Mouse (Mus musculus) neural tube, embryonic 12.5 days (tissue): ENCODE measurements around the gene Yy1. TPM values are rescaled to one million over a fixed set of nuclear protein-coding genes. Genes with fewer than 3 reads are reported as not detected.

Source experiments
- ATAC-seq: fragments of 200-750 bp; cut with Nextera tagmentation; 2 replicates; pipeline ENCODE4 v1.8.0; 2017; ENCODE audit warnings: low read depth, mild to moderate bottlenecking, moderate TSS enrichment, moderate library complexity; ENCODE audit not compliant: low FRiP score
- H3K27ac ChIP-seq: fragments of 300-500 bp; sonication (generic); 2 replicates; pipeline ENCODE4 v1.5.1; 2016
- H3K27me3 ChIP-seq: fragments of 300-500 bp; sonication (generic); replicated peaks from 2 replicates; pipeline ENCODE4 v1.6.1; 2016; ENCODE audit warnings: mild to moderate bottlenecking
- H3K36me3 ChIP-seq: fragments of 300-500 bp; sonication (generic); 2 replicates; pipeline ENCODE4 v1.6.1; 2016; ENCODE audit warnings: mild to moderate bottlenecking
- H3K4me1 ChIP-seq: fragments of 300-500 bp; sonication (generic); 2 replicates; pipeline ENCODE4 v1.6.1; 2016
- H3K4me2 ChIP-seq: fragments of 300-500 bp; sonication (generic); replicated peaks from 2 replicates; pipeline ENCODE4 v1.6.1; 2016; ENCODE audit warnings: mild to moderate bottlenecking
- H3K4me3 ChIP-seq: fragments of 300-500 bp; sonication (generic); 2 replicates; pipeline ENCODE4 v1.5.1; 2016
- H3K9ac ChIP-seq: fragments of 300-500 bp; sonication (generic); 2 replicates; pipeline ENCODE4 v1.6.1; 2016; ENCODE audit warnings: mild to moderate bottlenecking
- H3K9me3 ChIP-seq: fragments of 300-500 bp; sonication (generic); 2 replicates; pipeline ENCODE4 v1.6.1; 2016; ENCODE audit warnings: mild to moderate bottlenecking
- WGBS: fragments of 180-500 bp; shearing (Covaris S2); methylation state at CpG from one replicate; pipeline ENCODE4 v1.1.7; 2016; 5-methylcytosine and 5-hydroxymethylcytosine counted together
- polyA plus RNA-seq: library from polyadenylated mRNA; unstranded; fragments of >200 nt; fragmentation: Nextera tagmentation; extraction: Ambion mirVana; gene quantifications from 2 replicates; pipeline ENCODE4 v1.2.1, GENCODE M21; 2016

Yy1 gene
- polyA plus RNA-seq, 1 experiment from 2014 or later: 18.4 TPM

DNA sequence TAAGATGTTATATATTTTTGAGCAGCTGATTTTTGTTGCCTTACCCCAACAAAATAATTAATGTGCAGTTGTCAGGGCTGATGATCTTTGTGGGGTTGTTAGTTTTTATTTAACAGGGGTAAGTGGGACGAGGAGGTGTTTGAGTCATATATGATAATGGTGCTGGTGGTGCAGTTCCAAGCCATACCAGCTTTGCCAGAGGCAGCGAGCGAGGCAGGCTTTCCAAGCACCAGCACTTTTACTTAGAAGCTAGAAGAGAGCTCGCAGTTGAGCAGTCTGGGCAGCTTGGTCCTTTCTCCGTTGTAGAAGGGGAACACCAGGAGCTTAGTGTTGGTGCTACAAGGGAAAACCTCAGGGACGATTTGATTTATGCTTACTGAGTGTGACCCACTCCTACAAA lies 19.7 kb downstream of the Yy1 start:
- Histone ChIP-seq H3K9ac (no peak overlapping the region), H3K36me3 (peaks cover 35% of the 10 kb centered on the region), H3K27me3 (no peaks in the 10 kb centered on the region), H3K9me3 (no peaks in the 10 kb centered on the region), H3K27ac (no peak overlapping the region), H3K4me1 (no peaks in the 10 kb centered on the region), H3K4me2 (no peak overlapping the region), H3K4me3 (no peak overlapping the region)
- WGBS: 88% methylated on average over 6 of the region's 6 CpGs
- no peak for ATAC-seq

DNA sequence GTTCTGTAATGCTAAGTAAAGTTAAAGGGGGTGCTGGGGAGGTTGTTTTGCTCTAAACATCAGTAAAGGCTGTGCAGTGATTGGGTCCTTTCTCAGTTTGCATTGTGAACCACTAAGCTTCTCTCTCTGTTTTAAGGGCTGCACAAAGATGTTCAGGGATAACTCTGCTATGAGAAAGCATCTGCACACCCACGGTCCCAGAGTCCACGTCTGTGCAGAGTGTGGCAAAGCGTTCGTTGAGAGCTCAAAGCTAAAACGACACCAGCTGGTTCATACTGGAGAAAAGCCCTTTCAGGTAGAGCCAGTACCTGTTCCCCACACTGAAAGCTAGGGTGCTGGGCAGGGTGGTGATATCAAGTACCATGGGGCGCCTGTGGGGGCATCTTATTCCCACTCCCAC lies 21.7 kb downstream of the Yy1 start:
- H3K27ac ChIP-seq: no peak overlapping the region
- no peak for ATAC-seq
- 93% methylated on average over 6 of the region's 6 CpGs for WGBS
- no peak overlapping the region for H3K9ac ChIP-seq
- H3K9me3 ChIP-seq: no peaks in the 10 kb centered on the region
- H3K36me3 ChIP-seq: peaks cover 30% of the 10 kb centered on the region; the same call in 1 of the 2 replicates
- H3K4me1 ChIP-seq: no peaks in the 10 kb centered on the region
- no peaks in the 10 kb centered on the region for H3K27me3 ChIP-seq
- H3K4me2 ChIP-seq: no peak overlapping the region
- no peak overlapping the region for H3K4me3 ChIP-seq

DNA sequence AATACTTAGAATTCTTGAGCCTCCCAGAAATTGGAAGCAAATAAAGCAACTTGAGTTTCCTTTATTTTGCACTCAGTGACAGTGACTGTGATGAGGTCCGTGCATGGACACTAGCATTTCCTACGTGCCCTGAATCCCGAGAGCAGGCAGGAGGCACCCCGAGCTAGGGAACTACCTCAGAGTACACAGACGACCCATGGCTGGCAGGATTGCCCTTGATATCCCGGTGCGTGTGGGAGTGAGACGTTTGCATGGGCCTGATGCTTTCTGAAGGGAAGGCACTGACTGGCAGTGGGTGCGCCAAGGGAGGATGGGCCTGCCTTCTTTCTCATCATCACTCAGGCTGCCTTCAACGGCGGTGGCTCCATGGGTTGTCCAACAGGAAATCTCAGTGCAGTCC lies 23.8 kb downstream of the Yy1 start:
- ATAC-seq: no peak
- Histone ChIP-seq H3K27ac (no peak overlapping the region), H3K27me3 (no peaks in the 10 kb centered on the region), H3K4me1 (no peaks in the 10 kb centered on the region), H3K9me3 (no peaks in the 10 kb centered on the region), H3K4me3 (no peak overlapping the region), H3K9ac (no peak overlapping the region), H3K36me3 (peaks cover 26% of the 10 kb centered on the region; the same call in 1 of the 2 replicates), H3K4me2 (no peak overlapping the region)
- 87% methylated on average over 11 of the region's 11 CpGs for WGBS

DNA sequence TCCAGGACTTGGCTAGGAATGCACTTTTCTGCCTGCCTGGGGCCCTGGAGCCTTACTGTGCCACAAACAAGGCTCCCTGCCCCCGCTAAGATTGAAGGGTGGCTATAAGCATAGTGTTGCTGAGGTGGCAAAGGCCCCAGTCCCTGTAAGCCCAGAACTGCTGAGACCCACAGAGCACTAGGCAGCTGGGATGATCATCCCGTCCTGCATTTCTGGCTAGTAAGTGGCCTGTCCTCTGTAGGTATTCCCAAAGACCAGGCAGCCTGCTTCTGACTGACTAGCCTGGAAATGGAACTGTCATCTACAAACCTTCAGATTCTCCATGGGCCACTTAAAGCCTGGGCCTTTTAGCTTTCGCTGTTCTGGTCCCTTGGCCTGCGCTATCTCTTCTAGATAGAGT lies 27.7 kb downstream of the Yy1 start:
- Histone ChIP-seq H3K9ac (no peak overlapping the region), H3K36me3 (peaks cover 11% of the 10 kb centered on the region; the same call in 1 of the 2 replicates), H3K4me1 (no peaks in the 10 kb centered on the region), H3K27me3 (no peaks in the 10 kb centered on the region), H3K27ac (no peak overlapping the region), H3K4me3 (no peak overlapping the region), H3K9me3 (no peaks in the 10 kb centered on the region), H3K4me2 (no peak overlapping the region)
- WGBS: 88% methylated on average over 4 of the region's 4 CpGs
- no peak for ATAC-seq

DNA sequence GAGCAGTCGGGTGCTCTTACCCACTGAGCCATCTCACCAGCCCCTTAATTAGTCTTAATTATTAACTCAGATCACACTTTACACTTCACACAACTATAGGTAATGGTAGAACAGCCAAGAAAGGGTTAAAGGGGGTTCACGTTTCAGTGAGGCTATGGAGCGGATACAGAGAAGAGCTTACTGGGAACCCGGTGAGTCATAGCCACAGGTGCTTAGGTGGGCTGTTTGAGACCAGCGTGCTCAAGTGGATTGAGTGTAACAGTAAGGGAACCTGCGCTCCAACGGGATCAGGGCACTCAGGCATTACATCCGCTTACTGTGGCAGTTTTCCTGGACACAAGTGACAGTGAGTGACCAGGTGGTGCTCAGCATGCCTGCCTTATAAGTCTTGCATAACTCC lies 30.3 kb downstream of the Yy1 start:
- H3K4me2 ChIP-seq: no peak overlapping the region
- 78% methylated on average over 8 of the region's 8 CpGs for WGBS
- no peaks in the 10 kb centered on the region for H3K27me3 ChIP-seq
- no peak overlapping the region for H3K27ac ChIP-seq
- no peaks in the 10 kb centered on the region for H3K9me3 ChIP-seq
- no peaks in the 10 kb centered on the region for H3K4me1 ChIP-seq
- peaks cover 22% of the 10 kb centered on the region for H3K36me3 ChIP-seq
- no peak for ATAC-seq
- no peak overlapping the region for H3K9ac ChIP-seq
- no peak overlapping the region for H3K4me3 ChIP-seq

DNA sequence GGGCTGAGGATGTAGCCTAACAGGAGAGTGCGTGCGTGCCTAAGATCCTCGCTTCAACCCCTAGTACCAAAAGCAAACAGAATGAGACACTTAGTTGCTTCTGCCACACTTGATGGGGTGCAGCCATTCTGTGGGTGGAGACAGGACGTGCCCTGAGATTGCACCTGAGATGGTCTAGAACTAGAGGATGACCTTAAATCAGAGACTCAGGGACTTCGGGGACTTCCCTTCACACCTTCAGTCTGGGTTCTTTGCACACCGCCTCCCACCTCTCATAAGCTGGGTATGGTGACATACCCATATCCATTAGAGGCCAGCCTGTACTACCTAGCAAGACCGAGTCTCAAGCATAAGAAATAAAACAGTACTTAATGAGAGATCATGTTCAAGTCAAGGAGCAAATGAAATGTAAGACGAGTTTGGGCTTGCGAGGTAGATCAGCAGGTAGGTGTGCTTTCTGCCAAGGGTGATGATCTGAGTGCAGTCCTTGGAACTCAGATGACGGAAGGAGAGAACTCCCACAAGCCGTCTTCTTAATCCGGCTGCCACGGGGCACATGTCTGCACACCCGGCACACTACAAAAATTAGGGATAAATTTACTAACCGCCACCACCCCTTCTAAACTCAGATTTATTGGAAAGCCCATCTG lies 31.6 kb downstream of the Yy1 start:
- H3K27me3 ChIP-seq: no peaks in the 10 kb centered on the region
- WGBS: 93% methylated on average over 15 of the region's 15 CpGs
- no peak overlapping the region for H3K4me2 ChIP-seq
- no peak for ATAC-seq
- H3K4me1 ChIP-seq: no peaks in the 10 kb centered on the region
- H3K36me3 ChIP-seq: peaks cover 25% of the 10 kb centered on the region
- H3K4me3 ChIP-seq: no peak overlapping the region
- H3K9ac ChIP-seq: no peak overlapping the region
- H3K27ac ChIP-seq: no peak overlapping the region
- no peaks in the 10 kb centered on the region for H3K9me3 ChIP-seq

DNA sequence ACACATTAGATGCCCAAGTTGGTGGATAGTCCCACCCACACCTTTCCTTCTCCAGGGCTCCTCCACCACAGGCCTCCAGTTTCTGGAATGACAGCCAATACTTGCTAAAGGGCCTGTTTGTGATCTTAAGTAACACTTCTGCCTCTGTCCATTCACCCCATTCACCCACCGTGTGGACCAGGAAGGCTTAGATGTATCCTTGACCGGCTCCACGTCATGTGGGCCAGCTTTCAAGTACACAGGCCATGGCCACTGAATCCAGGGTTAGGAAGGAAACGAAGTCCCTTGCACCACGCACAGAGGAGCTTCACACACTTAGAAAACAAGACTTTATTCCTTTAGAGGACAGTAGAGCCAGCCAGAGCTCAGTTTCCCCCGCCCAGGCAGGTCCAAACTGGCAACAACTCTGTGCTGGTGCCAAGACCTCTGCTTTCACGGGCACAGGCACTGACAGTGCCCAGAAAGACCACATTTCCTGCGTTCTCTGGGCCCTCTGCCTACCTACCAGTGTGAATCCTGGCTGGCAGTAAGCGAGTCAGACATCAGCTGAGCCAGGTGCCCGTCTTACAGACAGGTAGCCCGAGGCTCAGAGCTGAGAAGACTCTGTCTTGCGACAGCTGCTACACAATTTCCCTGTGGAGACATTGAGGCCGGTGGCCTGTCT lies 32.9 kb downstream of the Yy1 start:
- Histone ChIP-seq H3K36me3 (peaks cover 25% of the 10 kb centered on the region), H3K4me1 (no peaks in the 10 kb centered on the region), H3K4me2 (no peak overlapping the region), H3K27me3 (no peaks in the 10 kb centered on the region), H3K27ac (no peak overlapping the region), H3K9ac (no peak overlapping the region), H3K9me3 (no peaks in the 10 kb centered on the region), H3K4me3 (no peak overlapping the region)
- ATAC-seq: no peak
- 96% methylated on average over 13 of the region's 13 CpGs for WGBS

DNA sequence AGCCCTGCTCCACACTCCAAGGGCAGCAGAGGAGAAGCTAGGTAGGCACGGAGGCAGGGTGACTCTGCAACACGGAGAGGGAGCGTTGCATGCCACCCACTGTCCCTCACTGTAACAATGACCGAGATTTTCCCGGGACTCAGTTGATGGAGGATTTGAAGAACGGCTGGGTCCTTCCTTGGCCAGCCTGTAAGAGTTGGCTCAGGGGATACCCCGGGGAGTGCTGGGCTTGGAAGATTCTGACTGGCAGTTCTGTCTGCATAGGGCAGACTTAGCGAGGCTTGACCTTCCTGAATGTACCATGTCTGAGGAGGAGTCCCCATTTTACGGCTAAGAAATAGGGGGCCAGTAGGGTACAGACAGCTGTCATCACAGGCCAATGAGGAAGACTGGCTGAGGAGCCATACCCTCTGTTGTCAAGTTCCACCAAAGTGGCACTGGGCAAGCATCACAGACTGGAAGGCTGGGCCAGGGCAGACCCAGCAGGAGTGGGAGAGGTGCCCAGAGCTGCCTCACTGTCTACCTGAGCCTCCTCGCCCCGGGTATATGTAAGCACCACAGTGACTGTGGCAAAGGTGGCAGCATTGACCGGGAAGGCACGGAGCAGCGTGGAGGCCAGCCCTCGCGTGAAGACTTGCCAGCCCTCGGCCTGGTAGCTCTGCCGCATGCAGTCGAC lies 33.6 kb downstream of the Yy1 start:
- Histone ChIP-seq H3K4me3 (no peak overlapping the region), H3K27me3 (no peaks in the 10 kb centered on the region), H3K9ac (no peak overlapping the region), H3K36me3 (peaks cover 25% of the 10 kb centered on the region), H3K4me1 (no peaks in the 10 kb centered on the region), H3K4me2 (no peak overlapping the region), H3K9me3 (no peaks in the 10 kb centered on the region), H3K27ac (no peak overlapping the region)
- 94% methylated on average over 19 of the region's 19 CpGs for WGBS
- ATAC-seq: no peak

DNA sequence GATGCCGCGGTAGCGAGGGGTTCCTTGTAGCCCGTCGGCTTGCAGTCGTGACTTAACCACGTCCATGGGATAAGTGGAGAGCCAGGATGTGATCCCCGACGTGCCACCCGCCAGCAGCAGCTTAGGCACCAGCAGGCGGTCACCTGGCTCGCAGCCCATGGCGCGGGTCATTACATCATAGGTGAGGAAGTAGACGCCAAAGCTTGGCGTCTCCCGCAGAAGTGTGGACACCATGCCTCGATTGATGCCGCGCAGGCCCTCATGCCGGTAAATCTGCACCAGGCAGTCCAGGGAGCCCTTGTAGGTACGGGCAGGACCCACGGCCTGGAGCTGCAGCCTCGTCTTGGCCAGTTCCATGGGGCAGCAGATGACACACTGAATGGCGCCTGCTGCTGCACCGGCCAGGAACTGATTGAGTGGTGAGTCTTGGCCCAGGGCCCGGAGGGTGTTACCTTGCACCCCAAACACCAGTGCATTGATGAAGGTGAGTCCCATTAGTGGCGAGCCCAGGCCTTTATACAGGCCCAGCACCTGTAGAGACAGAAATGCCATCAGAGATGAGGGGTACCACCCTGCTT lies 34.3 kb downstream of the Yy1 start:
- H3K4me3 ChIP-seq: no peak overlapping the region
- 97% methylated on average over 28 of the region's 28 CpGs for WGBS
- H3K9me3 ChIP-seq: no peaks in the 10 kb centered on the region
- no peak overlapping the region for H3K27ac ChIP-seq
- peaks cover 25% of the 10 kb centered on the region for H3K36me3 ChIP-seq
- no peaks in the 10 kb centered on the region for H3K27me3 ChIP-seq
- H3K4me1 ChIP-seq: peaks cover 6% of the 10 kb centered on the region; the same call in 1 of the 2 replicates
- no peak overlapping the region for H3K9ac ChIP-seq
- no peak for ATAC-seq
- no peak overlapping the region for H3K4me2 ChIP-seq

DNA sequence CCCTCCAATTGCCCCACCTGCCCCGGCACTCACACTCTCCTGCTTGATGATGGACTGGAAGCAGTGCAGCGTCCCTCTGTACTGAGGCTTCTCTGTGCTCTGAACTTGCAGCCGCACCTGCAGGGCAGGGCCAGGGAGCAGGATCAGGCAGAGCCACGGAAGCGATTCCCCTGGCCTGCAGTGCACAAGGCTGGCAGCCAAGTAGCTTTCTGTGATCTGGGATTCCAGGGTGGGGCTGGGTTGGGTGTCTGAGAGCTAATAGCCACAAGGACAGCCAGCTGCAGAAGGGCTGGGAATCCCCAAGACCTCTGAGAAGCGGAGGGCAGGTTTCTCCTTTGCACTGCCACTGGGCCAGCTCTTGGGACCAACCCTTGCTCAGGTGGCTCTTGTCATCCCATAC lies 34.9 kb downstream of the Yy1 start:
- H3K4me3 ChIP-seq: no peak overlapping the region
- peaks cover 9% of the 10 kb centered on the region; the same call in 1 of the 2 replicates for H3K4me1 ChIP-seq
- H3K9ac ChIP-seq: no peak overlapping the region
- H3K9me3 ChIP-seq: no peaks in the 10 kb centered on the region
- H3K36me3 ChIP-seq: peaks cover 25% of the 10 kb centered on the region
- H3K27me3 ChIP-seq: no peaks in the 10 kb centered on the region
- ATAC-seq: no peak
- 95% methylated on average over 6 of the region's 6 CpGs for WGBS
- H3K27ac ChIP-seq: no peak overlapping the region
- no peak overlapping the region for H3K4me2 ChIP-seq

DNA sequence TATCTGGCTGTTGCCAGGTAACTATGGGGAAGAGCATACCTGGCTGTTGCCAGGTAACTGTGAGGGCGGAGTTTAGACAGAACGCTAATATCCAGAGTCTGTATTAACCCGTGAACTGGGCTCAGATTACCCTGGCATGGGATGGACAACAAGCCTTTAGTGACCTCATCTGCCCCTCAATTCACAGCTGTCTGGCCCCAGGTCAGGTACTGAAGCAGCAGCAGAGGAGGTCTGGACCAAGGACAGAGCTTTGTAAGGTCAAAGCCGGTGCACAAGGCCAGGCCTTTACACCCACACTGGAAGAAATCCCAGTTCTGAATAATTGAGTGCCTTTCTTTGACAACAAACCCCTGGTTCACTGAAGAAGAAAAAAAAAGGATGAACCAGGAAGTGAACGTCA lies 36.9 kb downstream of the Yy1 start:
- Histone ChIP-seq H3K4me2 (no peak overlapping the region), H3K27me3 (no peaks in the 10 kb centered on the region), H3K4me1 (peaks cover 16% of the 10 kb centered on the region), H3K36me3 (peaks cover 25% of the 10 kb centered on the region), H3K9ac (no peak overlapping the region), H3K4me3 (no peak overlapping the region), H3K27ac (no peak overlapping the region), H3K9me3 (no peaks in the 10 kb centered on the region)
- WGBS: 90% methylated on average over 5 of the region's 5 CpGs
- ATAC-seq: no peak

DNA sequence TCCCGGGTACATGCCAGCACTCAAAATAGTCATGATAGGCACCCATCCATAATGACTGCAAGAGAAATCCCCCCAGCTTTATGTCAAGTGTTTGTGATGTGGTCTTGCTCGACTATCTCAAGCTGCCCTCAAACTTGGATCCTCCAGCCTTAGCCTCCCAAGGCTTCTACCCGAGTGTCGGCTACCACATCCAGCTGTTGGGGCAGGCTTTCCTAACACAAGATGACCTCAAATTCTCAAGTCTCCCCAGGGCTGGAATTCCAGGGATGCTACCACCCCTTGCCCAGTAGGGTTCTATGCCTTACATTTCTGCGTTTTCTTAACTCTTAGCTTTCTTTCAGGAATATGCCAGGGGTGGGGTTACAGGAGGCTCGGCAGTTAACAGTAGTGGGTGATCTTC lies 37.6 kb downstream of the Yy1 start:
- H3K4me1 ChIP-seq: peaks cover 24% of the 10 kb centered on the region
- 88% methylated on average over 6 of the region's 6 CpGs for WGBS
- H3K36me3 ChIP-seq: peaks cover 21% of the 10 kb centered on the region
- H3K9me3 ChIP-seq: no peaks in the 10 kb centered on the region
- ATAC-seq: no peak
- no peak overlapping the region for H3K4me2 ChIP-seq
- H3K4me3 ChIP-seq: no peak overlapping the region
- H3K27me3 ChIP-seq: no peaks in the 10 kb centered on the region
- no peak overlapping the region for H3K9ac ChIP-seq
- H3K27ac ChIP-seq: no peak overlapping the region
